Mouse (Mus musculus) spleen, adult 2 months (tissue): Measurements from ENCODE around the gene S100z. TPM values are rescaled to one million over a fixed set of nuclear protein-coding genes. Genes with fewer than 3 reads are reported as not detected.
A peak's percentile ranks its signal among the peaks of the same experiment; 100 is the strongest.

Experiments
- DNase-seq, 2 experiments: peaks; one replicate each; pipeline versions ENCODE4 v3.0.0 to v3.0.0-alpha.2; 2012 to 2021; ENCODE audit warnings: low spot score in 2 of 2, low read depth in 1 of 2
- H3K27ac ChIP-seq: fragments of 200-500 bp; 2 replicates; pipeline ENCODE4 v1.5.1; 2012; ENCODE audit warnings: low read length, inconsistent platforms; ENCODE audit not compliant: insufficient read depth
- H3K27me3 ChIP-seq: fragments of 200-500 bp; 2 replicates; pipeline ENCODE4 v1.6.1; 2012; ENCODE audit warnings: mild to moderate bottlenecking, moderate library complexity, low read length, inconsistent platforms; ENCODE audit not compliant: control insufficient read depth, insufficient read depth
- H3K36me3 ChIP-seq: fragments of 200-500 bp; 2 replicates; pipeline ENCODE4 v1.6.1; 2012; ENCODE audit warnings: mild to moderate bottlenecking, low read length, inconsistent platforms; ENCODE audit not compliant: control insufficient read depth, insufficient read depth
- H3K4me1 ChIP-seq: fragments of 200-500 bp; 2 replicates; pipeline ENCODE4 v1.6.1; 2011; ENCODE audit warnings: inconsistent platforms; ENCODE audit not compliant: control insufficient read depth, insufficient read depth, insufficient read length
- H3K4me3 ChIP-seq: fragments of 200-500 bp; 2 replicates; pipeline ENCODE4 v1.5.1; 2011; ENCODE audit warnings: mild to moderate bottlenecking, inconsistent platforms; ENCODE audit not compliant: insufficient read depth, insufficient read length; ENCODE audit errors: extremely low read depth
- CTCF ChIP-seq: fragments of 200-500 bp; IDR thresholded peaks from 2 replicates; pipeline ENCODE4 v1.5.1; 2011; ENCODE audit warnings: mild to moderate bottlenecking, inconsistent platforms; ENCODE audit not compliant: insufficient read depth, insufficient read length, insufficient replicate concordance; ENCODE audit errors: extremely low read depth
- POLR2A ChIP-seq: fragments of 200-500 bp; IDR thresholded peaks from 2 replicates; pipeline ENCODE4 v1.6.1; 2011; ENCODE audit warnings: low read depth, low read length, inconsistent platforms
- WGBS: fragments of 180-500 bp; shearing (Covaris S2); methylation state at CpG from one replicate; pipeline ENCODE4 v1.1.7; 2018; 5-methylcytosine and 5-hydroxymethylcytosine counted together
- polyA plus RNA-seq: library from polyadenylated mRNA; depleted of rRNA; stranded (reverse); fragments of >200 nt; gene quantifications from 2 replicates; pipeline ENCODE4 v1.2.3, GENCODE M21; 2012

S100z gene
- polyA plus RNA-seq, 1 experiment: not detected

GRCm38 (mm10) chr13:95514756-95515155 lies 36.2 kb upstream of the S100z start:
- no peaks in the 10 kb centered on the region for H3K36me3 ChIP-seq
- WGBS: 73% methylated on average over 4 of the region's 4 CpGs
- no peak overlapping the region for H3K27ac ChIP-seq
- H3K27me3 ChIP-seq: no peaks in the 10 kb centered on the region
- DNase-seq: no peak
- no peaks in the 10 kb centered on the region for H3K4me1 ChIP-seq
- no peak for TF ChIP-seq CTCF
- no peak for TF ChIP-seq POLR2A
- no peak overlapping the region for H3K4me3 ChIP-seq

- H3K4me1 ChIP-seq: no peaks in the 10 kb centered on the region
- WGBS: 87% methylated on average over 5 of the region's 5 CpGs
- no peak overlapping the region for H3K4me3 ChIP-seq
- TF ChIP-seq POLR2A: no peak
- no peak for TF ChIP-seq CTCF
- H3K36me3 ChIP-seq: no peaks in the 10 kb centered on the region
- H3K27me3 ChIP-seq: no peaks in the 10 kb centered on the region
- no peak overlapping the region for H3K27ac ChIP-seq
- no peak for DNase-seq
Observed at GRCm38 (mm10) chr13:95510054-95510453, 31.5 kb upstream of the S100z start.

- DNase-seq: no peak
- WGBS: 75% methylated on average over 8 of the region's 8 CpGs
- TF ChIP-seq CTCF: no peak
- TF ChIP-seq POLR2A: no peak
- no peaks in the 10 kb centered on the region for H3K27me3 ChIP-seq
- no peaks in the 10 kb centered on the region for H3K4me1 ChIP-seq
- H3K36me3 ChIP-seq: no peaks in the 10 kb centered on the region
- H3K27ac ChIP-seq: no peak overlapping the region
- H3K4me3 ChIP-seq: no peak overlapping the region
Observed at GRCm38 (mm10) chr13:95503279-95503917, 24.9 kb upstream of the S100z start.

GRCm38 (mm10) chr13:95496601-95497000 lies 18.1 kb upstream of the S100z start:
- no peak for DNase-seq

GRCm38 (mm10) chr13:95494812-95495211 lies 16.3 kb upstream of the S100z start:
- TF ChIP-seq CTCF (no peak), POLR2A (no peak)
- WGBS: 21% methylated on average over 8 of the region's 8 CpGs
- no peak for DNase-seq
- no peak overlapping the region for H3K4me3 ChIP-seq
- peaks cover 13% of the 10 kb centered on the region; the same call in 1 of the 2 replicates for H3K4me1 ChIP-seq
- H3K36me3 ChIP-seq: no peaks in the 10 kb centered on the region
- peak overlapping the region; percentile 13; the same call in 1 of the 2 replicates for H3K27ac ChIP-seq
- no peaks in the 10 kb centered on the region for H3K27me3 ChIP-seq

More at GRCm38 (mm10) chr13:95496601-95497000, 18.1 kb upstream of the S100z start:
- no peak for TF ChIP-seq CTCF
- TF ChIP-seq POLR2A: no peak
- Histone ChIP-seq H3K4me1 (peaks cover 13% of the 10 kb centered on the region; the same call in 1 of the 2 replicates), H3K36me3 (no peaks in the 10 kb centered on the region), H3K27me3 (no peaks in the 10 kb centered on the region), H3K27ac (no peak overlapping the region), H3K4me3 (no peak overlapping the region)
- 86% methylated on average over 3 of the region's 3 CpGs for WGBS

- 86% methylated on average over 5 of the region's 5 CpGs for WGBS
- Histone ChIP-seq H3K4me1 (peaks cover 13% of the 10 kb centered on the region; the same call in 1 of the 2 replicates), H3K27me3 (no peaks in the 10 kb centered on the region), H3K27ac (no peak overlapping the region), H3K4me3 (no peak overlapping the region), H3K36me3 (no peaks in the 10 kb centered on the region)
- DNase-seq: no peak
- TF ChIP-seq CTCF (no peak), POLR2A (no peak)
Observed at GRCm38 (mm10) chr13:95493296-95493695, 14.8 kb upstream of the S100z start.

- Histone ChIP-seq H3K4me1 (peaks cover 13% of the 10 kb centered on the region; the same call in 1 of the 2 replicates), H3K36me3 (no peaks in the 10 kb centered on the region), H3K27me3 (no peaks in the 10 kb centered on the region), H3K4me3 (no peak overlapping the region), H3K27ac (no peak overlapping the region)
- DNase-seq: no peak
- TF ChIP-seq CTCF: no peak
- TF ChIP-seq POLR2A: no peak
- WGBS: 86% methylated on average over 11 of the region's 11 CpGs
Observed at GRCm38 (mm10) chr13:95491327-95491726, 12.8 kb upstream of the S100z start.
